Mouse (Mus musculus) liver, adult 2 months (tissue): ENCODE data around the gene Nup210. TPM values are rescaled to one million over a fixed set of nuclear protein-coding genes. Genes with fewer than 3 reads are reported as not detected.

ENCODE experiments used
- DNase-seq: peaks from one replicate; pipeline ENCODE4 v3.0.0-alpha.2; 2011; ENCODE audit warnings: low read depth, low spot score; ENCODE audit errors: extremely low read depth
- H3K27ac ChIP-seq: fragments of 200-500 bp; replicated peaks from 2 replicates; pipeline ENCODE4 v1.5.1; 2012; ENCODE audit warnings: low read depth, mild to moderate bottlenecking, control low read depth, inconsistent platforms, low read length; ENCODE audit not compliant: insufficient read depth
- H3K27me3 ChIP-seq: fragments of 200-500 bp; 2 replicates; pipeline ENCODE4 v1.6.1; 2012; ENCODE audit warnings: mild to moderate bottlenecking, moderate library complexity, low read length, inconsistent platforms; ENCODE audit not compliant: control insufficient read depth, insufficient read depth
- H3K36me3 ChIP-seq: fragments of 200-500 bp; 2 replicates; pipeline ENCODE4 v1.6.1; 2012; ENCODE audit warnings: low read length, inconsistent platforms; ENCODE audit not compliant: control insufficient read depth, insufficient read depth
- H3K4me1 ChIP-seq: fragments of 200-500 bp; 2 replicates; pipeline ENCODE4 v1.6.1; 2011; ENCODE audit warnings: low read length; ENCODE audit not compliant: control insufficient read depth, insufficient read depth
- H3K4me3 ChIP-seq: fragments of 200-500 bp; 2 replicates; pipeline ENCODE4 v1.5.1; 2011; ENCODE audit warnings: low read depth, mild to moderate bottlenecking, control low read depth, low read length, moderate library complexity; ENCODE audit not compliant: insufficient read depth
- H3K79me2 ChIP-seq: fragments of 200-500 bp; 2 replicates; pipeline ENCODE4 v1.6.1; 2012; ENCODE audit warnings: inconsistent platforms, mild to moderate bottlenecking, low read length, moderate library complexity; ENCODE audit not compliant: control insufficient read depth, insufficient read depth
- H3K9ac ChIP-seq: fragments of 200-500 bp; 2 replicates; pipeline ENCODE4 v1.6.1; 2012; ENCODE audit warnings: low read depth, mild to moderate bottlenecking, control low read depth, inconsistent platforms, low read length
- CTCF ChIP-seq: fragments of 200-500 bp; IDR thresholded peaks from 2 replicates; pipeline ENCODE4 v1.5.1; 2011; ENCODE audit warnings: low read depth, low read length, control low read depth
- POLR2A ChIP-seq: fragments of 200-500 bp; IDR thresholded peaks from 2 replicates; pipeline ENCODE4 v1.6.1; 2011; ENCODE audit warnings: low read length, control low read depth; ENCODE audit not compliant: insufficient read depth; ENCODE audit errors: extremely low read depth
- WGBS: fragments of 180-500 bp; shearing (Covaris S2); methylation state at CpG from one replicate; pipeline ENCODE4 v1.1.7; 2018; 5-methylcytosine and 5-hydroxymethylcytosine counted together
- polyA plus RNA-seq: library from polyadenylated mRNA; depleted of rRNA; stranded (reverse); fragments of >200 nt; gene quantifications from 2 replicates; pipeline ENCODE4 v1.2.3, GENCODE M21; 2012
- total RNA-seq: library from RNA; depleted of rRNA; stranded (reverse); fragments of >200 nt; gene quantifications from 2 replicates; pipeline ENCODE4 v1.2.3, GENCODE M21; 2014

The Nup210 gene
- total and polyA plus RNA-seq, 2 experiments, result 13.8 to 14.9 TPM

DNA sequence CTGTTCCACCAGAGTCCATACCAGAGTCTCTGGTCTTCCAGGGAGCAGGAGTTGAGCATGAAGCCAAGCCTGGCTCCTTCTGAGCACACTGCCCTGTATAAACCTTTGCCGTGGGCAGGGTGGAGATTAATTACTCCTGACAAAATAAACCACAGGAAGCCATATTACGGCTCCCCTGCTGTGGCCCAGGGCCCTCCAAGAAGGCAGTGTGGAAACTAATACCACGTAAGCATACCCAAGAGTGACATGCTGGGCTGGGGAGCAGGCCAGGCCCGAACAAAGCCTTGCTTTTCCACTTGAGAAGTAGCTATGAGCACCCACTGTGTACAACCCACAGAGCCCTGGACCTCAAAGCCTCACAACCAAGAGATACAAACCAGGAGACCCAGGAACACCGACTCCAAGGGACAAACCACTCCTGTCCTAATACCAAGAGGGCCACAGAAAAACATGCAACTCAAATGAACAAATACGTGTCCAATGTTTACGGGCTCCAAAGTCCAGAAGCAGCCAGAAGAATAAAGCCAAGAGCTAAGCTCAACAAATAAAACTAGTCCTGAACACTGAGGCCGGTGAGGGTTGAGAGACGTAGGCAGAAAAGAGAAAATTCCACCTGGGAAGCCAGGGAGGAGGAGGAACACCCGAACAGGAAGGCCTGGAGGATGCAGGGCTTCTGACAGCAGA, 24.3 kb downstream of the Nup210 start:
- Histone ChIP-seq H3K27me3 (no peaks in the 10 kb centered on the region), H3K9ac (peak overlapping the region; percentile 43; the same call in 1 of the 2 replicates), H3K36me3 (no peaks in the 10 kb centered on the region), H3K27ac (peak overlapping the region; percentile 88), H3K4me3 (no peak overlapping the region), H3K4me1 (peaks cover 10% of the 10 kb centered on the region), H3K79me2 (no peaks in the 10 kb centered on the region)
- WGBS, result 38% methylated on average over 10 of the region's 10 CpGs
- peak; percentile 90 for DNase-seq
- TF ChIP-seq CTCF, result no peak
- TF ChIP-seq POLR2A, result no peak

DNA sequence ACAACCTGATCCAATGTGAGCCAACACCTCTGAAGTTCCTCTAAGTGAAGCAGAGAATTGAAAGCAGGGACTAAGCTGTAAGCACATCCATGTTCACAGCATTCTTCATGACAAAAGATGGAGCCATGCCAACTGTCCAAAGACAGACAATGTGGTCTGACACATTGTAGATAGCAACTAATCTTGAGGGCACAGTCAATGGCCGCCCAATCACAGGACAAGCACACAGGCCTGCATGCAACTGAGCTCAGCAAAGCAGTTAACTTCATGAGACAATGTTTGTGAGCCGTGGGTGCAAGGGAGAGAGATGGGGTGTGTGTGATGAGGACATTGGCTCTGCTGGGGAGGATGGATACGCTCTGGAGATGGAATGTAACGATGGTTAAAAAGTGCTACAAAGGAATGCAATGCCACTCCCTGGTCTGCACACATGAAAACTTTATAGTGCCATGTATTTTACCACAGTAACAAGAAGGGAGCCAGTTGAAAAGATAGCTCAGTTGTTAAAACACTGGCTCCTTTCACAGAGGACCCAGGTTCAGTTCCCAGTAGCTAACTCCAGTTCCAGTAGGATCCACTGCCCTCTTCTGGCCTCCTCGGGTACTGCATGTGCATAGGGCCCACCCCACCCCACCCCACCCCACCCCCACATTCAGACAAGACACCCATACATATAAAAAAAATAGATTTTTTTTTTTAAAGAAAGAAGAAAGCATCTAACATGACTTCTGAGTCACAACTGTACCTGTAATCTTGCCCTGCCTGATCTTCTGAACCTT, 31.3 kb downstream of the Nup210 start:
- Histone ChIP-seq H3K9ac (no peak overlapping the region), H3K79me2 (no peaks in the 10 kb centered on the region), H3K27me3 (no peaks in the 10 kb centered on the region), H3K4me1 (no peaks in the 10 kb centered on the region), H3K36me3 (no peaks in the 10 kb centered on the region), H3K27ac (no peak overlapping the region), H3K4me3 (no peak overlapping the region)
- TF ChIP-seq POLR2A, result no peak
- peak; percentile 62 for TF ChIP-seq CTCF
- no peak for DNase-seq
- 82% methylated on average over 5 of the region's 5 CpGs for WGBS

DNA sequence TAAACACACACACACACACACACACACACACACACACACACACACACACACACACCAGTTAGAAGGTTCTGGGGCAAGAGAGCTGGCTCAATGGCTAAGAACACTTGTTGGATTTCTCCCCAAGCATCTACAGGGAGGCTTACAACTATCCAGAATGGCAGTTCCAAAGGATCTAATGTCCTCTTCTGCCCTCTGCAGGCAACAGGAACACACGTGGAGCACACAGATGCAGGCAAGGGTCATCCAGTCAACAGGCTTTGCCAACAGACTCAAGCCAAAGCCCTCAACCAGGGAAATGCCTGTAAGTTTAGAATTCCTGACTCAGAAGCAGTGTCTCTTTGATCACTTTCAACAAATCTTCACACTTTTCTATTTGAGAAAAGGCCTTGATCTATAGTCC, 36.6 kb downstream of the Nup210 start:
- peak; percentile 27 for DNase-seq
- Histone ChIP-seq H3K79me2 (no peaks in the 10 kb centered on the region), H3K9ac (no peak overlapping the region), H3K27me3 (no peaks in the 10 kb centered on the region), H3K4me3 (no peak overlapping the region), H3K4me1 (no peaks in the 10 kb centered on the region), H3K27ac (no peak overlapping the region), H3K36me3 (peaks cover 5% of the 10 kb centered on the region; the same call in 1 of the 2 replicates)
- TF ChIP-seq POLR2A, result no peak
- TF ChIP-seq CTCF, result 0 out of 2 replicates have a peak, but pooled peaks have one; percentile 24
- WGBS, result 40% methylated on average over 1 of the region's 1 CpGs

DNA sequence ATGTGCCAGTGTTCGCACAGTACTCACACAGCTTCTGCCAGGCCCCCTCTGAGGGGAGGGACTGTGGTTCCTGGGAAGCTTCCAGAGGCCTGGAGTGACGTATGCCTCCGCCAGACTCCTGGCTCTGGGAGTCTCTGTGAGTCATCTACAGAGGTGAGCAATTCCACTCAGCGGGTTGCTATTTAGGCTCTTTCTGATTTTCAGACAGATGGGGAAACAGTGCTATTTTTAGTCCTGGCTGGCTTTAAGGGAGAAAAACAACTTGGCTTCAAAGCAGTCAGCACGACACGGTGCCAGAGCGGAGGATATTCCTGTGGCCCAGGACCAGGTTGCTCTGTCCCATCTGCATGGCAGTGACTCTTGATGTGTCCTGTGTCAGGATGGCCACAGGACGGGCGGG, 40.4 kb downstream of the Nup210 start:
- no peaks in the 10 kb centered on the region for H3K4me1 ChIP-seq
- no peak overlapping the region for H3K4me3 ChIP-seq
- WGBS, result 91% methylated on average over 9 of the region's 9 CpGs
- no peaks in the 10 kb centered on the region for H3K27me3 ChIP-seq
- no peak for DNase-seq
- H3K36me3 ChIP-seq, result peaks cover 7% of the 10 kb centered on the region; the same call in 1 of the 2 replicates
- no peak overlapping the region for H3K27ac ChIP-seq
- TF ChIP-seq CTCF, result no peak
- no peak for TF ChIP-seq POLR2A
- H3K9ac ChIP-seq, result no peak overlapping the region
- no peaks in the 10 kb centered on the region for H3K79me2 ChIP-seq

DNA sequence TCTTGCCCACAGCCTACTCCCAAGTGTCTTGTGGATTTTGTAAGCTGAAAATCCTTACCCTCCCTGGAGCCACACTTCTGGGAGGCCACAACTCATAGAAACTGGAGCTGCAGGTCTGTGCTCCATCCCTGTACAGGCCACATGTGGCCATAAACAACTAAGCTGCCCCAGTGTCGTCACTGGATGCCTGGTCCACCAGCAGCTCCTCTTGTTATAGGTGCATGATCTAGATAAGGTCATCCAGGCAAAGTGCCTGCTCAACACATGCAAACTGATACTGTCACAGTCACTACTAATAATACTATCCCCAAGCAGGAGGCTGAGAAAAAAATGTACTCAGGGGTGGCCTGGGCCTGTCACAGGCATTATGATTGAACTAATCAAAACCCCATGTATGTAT, 48.1 kb downstream of the Nup210 start:
- WGBS, result 96% methylated on average over 1 of the region's 1 CpGs
- no peak for DNase-seq
- TF ChIP-seq CTCF (no peak), POLR2A (no peak)
- peaks cover 2% of the 10 kb centered on the region; the same call in 1 of the 2 replicates for H3K36me3 ChIP-seq
- no peak overlapping the region for H3K27ac ChIP-seq
- no peak overlapping the region for H3K4me3 ChIP-seq
- H3K27me3 ChIP-seq, result no peaks in the 10 kb centered on the region
- no peaks in the 10 kb centered on the region for H3K4me1 ChIP-seq
- H3K79me2 ChIP-seq, result no peaks in the 10 kb centered on the region
- H3K9ac ChIP-seq, result no peak overlapping the region
